Mouse (Mus musculus) 3134 (cell line): Measurements from ENCODE around the gene Psmd1.

Experiments used
- DNase-seq: peaks from one replicate; pipeline ENCODE4 v3.0.0-alpha.2; 2011; ENCODE audit warnings: low spot score; ENCODE audit not compliant: insufficient read length; ENCODE audit errors: extremely low read depth

Gene Psmd1

DNA sequence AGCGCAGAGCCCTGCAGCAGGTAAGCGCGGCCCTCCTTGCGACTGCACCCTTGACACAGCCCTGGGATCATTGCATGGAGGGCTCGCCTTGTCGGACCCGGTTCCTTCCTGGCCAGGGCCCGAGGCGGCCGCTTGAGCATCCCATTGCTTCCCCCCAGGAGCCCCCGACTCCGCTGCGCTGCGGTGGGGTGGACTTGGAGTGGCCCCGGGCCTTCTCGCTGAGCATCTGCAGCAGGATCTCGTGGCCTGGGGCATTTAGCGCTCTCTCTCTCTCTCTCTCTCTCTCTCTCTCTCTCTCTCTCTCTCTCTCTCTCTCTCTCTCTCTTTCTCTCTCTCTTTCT is 90.6 kb downstream of the Psmd1 start:
- DNase-seq = no peak

DNA sequence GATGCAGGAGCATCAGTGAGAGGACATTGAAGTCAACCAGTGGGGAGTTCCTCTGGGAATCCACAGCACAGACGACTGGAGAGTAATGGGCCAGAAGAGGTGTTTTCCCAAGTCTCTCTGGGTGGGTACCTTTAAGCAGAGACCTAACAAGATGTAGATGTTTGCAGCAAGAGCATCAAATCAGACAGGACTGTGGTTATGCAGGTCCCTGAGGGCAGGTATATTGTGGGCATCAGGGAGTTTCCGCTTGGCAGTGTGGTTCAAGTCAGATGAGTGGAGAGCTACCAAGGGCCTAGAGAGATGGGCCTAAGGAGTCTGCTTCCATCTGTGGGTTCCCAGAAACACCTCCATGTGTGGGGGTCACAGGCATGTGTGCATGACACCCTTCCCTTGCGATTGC is 91.9 kb downstream of the Psmd1 start:
- DNase-seq = no peak

DNA sequence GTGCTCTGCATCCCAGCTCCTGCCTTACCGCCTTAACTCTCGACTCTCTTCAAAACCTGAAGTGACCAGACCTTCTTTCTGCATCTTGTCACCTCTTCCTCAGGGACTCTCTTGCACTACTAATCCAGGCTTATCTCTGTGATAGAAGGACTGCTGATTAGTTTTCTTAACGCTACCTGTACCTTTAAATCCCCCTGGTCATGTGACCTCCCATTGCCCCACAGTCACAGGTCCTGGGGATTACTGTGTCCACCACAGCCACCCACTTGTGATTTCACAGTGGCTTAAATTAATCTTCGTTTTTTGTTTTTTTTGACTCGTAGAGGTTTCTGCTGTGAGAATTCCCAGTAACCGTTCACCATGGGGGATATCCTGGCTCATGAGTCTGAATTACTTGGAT is 92.4 kb downstream of the Psmd1 start:
- no peak for DNase-seq

DNA sequence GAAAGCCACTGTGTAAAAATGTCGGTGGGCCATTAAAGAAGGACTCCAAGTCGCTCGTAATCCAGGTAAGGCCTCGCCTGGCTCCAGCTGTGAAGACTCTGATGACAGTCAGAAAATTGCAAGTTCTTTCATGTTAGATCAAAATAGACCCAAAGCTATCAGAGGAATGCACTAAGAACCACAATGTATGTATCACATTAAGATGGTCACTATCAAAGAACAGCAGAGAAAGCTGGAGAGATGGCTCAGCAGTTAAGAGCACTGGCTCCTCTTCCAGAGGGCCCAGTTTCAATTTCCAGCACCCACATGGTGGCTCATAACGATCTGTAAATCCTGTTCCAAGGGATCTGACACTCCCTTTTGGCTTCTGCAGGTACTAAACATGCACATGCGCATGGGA is 95.9 kb downstream of the Psmd1 start:
- no peak for DNase-seq

DNA sequence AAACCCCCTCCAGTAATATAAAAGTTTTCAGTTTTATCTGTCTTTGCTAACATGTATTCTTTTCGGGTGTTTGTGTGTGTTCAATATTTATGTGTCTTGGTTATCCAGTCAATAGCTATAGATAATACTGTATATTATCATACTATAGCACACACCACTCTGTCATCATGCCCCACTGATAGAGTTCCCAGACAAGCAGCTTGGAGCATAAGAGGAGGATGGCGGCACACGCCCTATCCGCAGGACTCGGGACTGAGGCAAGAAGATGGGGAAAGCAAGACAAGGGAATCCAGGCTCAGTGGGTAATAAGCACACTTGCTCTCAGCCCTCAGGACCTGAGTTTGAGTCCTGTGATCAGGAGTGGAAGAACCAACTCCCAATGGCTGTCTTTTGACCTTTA is 96.3 kb downstream of the Psmd1 start:
- DNase-seq = no peak

DNA sequence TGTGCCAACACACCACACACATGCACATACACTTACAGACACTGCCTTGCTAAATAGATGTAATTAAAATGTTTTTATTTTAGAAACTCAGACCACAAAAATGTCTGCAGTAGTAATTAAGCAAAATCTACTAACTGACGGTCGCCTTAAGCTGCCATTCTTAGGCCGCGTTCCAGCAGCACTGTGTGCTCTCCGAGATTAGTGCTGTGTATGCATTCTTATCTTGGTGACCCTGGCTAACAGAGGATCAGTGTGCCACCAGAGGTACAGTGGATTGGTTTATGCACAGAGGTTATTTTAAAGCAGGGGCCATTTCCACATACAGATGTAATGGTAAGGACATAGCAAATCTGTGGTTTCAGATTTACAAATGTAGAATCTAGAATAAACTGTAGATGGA is 96.9 kb downstream of the Psmd1 start:
- no peak for DNase-seq

DNA sequence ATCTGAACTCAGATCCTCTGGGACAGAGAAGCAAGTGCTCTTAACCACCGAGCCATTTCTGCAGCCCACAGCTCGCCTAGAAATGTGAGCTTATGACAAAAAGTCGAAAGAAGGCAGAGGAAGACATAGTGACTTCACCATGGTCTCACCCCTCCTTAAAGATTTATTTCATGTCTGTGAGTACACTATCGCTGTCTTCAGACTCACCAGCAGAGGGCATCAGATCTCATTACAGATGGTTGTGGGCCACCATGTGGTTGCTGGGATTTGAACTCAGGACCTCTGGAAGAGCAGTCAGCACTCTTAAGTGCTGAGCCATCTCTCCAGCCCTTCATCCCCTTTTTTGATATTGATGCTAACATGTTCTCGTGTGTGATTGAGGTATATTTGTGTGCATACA is 110.4 kb downstream of the Psmd1 start:
- DNase-seq = no peak

DNA sequence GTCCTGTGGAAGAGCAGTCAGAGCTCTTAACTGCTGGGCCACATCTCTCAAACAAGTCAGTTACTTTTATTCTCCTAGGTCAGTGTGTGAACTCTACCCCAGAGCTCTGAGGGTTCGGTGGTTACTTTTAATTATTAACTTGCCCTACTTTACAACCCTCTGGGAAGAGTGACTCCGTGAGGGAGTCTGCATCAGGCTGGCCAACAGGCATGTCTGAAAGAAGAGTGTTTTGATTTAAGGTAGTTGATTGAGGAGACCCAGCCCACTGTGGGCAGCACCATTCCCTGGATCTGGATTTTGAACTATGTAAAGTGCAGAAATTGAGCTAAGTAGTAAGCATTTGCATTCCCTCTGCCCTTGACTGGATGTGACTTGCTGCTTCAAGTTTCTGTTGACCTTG is 111.9 kb downstream of the Psmd1 start:
- DNase-seq = no peak

DNA sequence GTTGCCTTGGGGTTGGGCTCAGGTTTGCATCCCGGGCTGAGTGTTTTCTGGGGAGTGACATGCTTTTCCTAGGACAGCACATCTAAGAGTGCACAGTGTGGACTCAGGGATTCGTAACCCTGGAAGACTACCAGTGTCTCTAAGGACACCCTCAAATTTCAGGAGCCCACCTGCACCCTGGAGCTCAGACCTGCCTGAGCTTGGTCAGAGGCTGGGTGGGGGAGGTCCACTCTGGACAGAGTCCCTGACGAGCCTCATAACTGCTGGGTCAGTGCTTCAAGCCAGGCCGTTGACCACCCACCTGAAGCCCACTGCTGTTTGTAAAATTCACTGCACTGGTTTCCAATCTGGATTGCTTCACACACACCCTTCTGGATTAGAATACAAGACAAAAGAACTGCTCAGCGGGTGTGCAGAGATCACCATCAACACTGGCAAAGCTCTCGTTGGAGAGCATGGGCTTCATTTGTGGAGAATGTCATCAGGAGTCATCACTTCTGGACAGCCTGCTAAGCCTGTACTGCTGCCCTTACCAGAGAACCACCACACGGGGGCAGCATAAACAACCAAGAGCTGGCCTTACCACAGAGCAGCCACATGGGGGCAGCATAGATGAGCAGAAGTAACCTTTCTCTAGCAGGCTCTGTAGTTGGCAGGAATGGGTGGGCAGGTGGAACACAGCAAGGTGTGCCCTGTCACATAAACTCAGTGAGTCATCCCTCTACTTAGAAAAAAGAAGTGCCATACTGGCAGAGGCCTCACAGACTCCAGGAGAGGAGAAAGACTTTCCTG is 114.5 kb downstream of the Psmd1 start:
- peak; percentile 74 for DNase-seq

DNA sequence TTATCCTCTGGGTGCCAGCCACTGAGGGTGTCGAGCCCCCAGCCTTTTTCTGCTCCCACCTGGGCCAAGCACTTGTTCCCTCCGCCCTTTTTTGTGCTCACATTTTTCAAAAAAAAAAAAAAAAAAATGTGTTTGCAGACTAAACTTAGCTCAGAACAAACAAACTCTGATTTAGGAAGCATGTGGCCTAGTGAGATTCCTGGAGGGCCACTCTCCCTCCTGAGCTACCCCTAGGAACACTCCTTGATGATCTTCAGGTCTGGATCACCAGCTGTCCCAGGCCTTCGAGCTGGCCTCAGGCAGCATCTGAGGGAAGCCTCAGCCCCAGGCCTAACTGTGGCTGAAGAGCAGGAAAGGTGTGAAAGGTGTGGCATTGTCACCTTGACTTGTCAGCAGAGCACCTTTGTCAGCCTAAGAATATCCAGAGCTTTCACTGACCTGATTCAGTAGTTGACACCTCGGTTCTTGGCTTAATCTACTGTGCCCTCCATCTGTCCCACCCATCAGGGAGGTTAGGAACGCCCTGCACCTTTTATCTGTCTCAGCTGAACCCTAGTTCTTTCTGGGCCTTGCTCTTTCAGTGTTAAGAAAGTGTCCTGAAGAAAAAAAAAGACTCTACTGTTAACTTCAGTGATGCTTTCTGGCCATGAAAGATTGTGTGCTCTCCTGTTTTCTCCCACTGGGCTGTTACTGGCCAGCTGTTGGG is 118.0 kb downstream of the Psmd1 start:
- DNase-seq = no peak

DNA sequence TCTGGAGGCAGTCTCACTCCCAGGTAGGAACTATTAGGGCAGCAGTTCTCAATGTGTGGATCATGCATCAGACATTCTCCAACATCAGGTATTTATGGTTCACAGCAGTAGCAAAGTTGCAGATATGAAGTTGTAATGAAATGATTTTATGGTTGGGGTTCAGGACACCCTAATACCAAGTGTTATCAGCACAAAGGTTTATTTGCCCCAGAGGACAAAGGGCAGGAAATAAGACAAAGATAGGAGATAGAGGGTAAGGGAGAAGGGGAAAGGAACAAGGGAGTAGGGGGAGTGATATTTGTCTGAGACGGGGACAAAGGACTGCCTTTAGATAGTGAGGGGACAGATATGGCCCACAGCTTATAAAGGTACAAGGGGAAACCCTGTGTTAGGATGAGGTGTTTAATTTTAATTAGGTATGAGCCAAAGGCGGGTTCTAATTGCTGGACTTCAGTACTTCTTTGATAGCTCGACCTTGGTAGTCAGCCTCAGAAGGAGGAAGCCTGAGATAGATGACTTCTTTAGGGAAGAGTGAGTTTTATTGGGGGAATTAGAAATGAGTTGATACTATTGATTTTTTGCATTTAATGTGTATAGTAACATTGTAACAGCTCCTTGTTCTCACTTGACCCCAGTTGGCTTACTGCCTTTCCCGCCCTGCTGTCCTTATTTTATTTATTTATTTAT is 119.5 kb downstream of the Psmd1 start:
- DNase-seq = no peak

DNA sequence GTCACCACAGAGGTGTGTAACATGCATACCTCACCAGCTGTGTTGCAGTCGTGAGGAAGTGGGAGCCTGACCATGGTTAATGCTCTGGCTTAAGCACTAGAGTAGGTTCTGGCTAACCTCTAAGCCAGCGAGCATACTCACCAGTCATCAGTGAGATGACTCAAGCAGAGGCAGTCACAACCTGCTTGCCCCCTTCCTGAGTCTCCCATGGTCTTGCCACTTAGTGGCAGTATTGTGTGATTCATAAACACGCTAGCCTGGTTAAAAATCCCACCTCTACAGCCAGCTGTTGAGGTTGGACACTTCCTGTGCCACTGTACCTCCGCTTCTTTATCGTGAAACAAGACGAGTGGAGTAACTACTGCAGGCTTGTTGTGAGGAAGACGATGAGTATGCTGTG is 122.6 kb downstream of the Psmd1 start:
- no peak for DNase-seq

DNA sequence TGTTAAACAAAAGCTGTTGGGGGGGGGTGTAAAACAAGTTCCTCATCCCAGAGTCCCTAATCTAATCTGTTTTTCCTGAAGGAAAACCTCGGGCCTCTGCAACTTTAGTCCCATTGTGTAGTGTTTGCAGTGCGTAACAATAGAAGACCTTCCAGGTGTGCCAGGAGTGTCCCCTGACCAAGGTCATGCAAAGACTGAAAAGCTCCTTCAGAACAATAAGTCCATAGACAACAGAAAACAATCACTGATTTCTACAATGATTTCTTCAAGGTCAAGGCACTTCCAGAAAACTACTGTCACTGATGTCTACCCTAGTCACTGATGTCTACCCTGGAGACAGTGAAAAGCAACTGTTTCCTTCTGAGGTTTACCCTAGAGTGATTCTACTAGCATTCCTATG is 123.7 kb downstream of the Psmd1 start:
- DNase-seq = no peak

DNA sequence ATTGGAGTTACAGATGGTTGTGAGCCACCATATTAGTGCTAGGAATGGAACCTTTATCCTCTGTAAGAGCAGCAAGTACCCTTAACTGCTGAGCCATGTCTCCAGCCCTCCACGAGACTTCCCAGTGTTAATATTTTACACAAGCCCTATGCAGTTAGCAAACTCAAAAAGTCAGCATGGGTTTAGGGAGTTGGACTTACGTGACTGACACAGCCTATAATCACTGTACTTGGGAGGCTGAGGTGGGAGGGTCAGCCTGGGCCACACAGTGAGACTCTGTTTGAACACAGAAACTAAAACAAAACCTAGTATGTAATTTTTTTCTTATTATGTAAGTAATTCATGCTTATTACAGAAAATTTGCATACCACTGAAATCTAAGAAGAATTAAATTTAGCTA is 124.1 kb downstream of the Psmd1 start:
- no peak for DNase-seq
